Mouse (Mus musculus) kidney, adult 2 months (tissue): ENCODE data around the gene Gm11985. TPM values are rescaled to one million over a fixed set of nuclear protein-coding genes. Genes with fewer than 3 reads are reported as not detected.

Experiments
- DNase-seq: peaks from one replicate; pipeline ENCODE4 v3.0.0; 2021
- H3K27ac ChIP-seq: fragments of 200-500 bp; 2 replicates; pipeline ENCODE4 v1.5.1; 2012; ENCODE audit warnings: low read depth, low read length, control low read depth, inconsistent platforms; ENCODE audit not compliant: insufficient read depth
- H3K27me3 ChIP-seq: fragments of 200-500 bp; replicated peaks from 2 replicates; pipeline ENCODE4 v1.6.1; 2012; ENCODE audit warnings: mild to moderate bottlenecking, moderate library complexity, low read length, inconsistent platforms; ENCODE audit not compliant: control insufficient read depth, insufficient read depth
- H3K36me3 ChIP-seq: fragments of 200-500 bp; 2 replicates; pipeline ENCODE4 v1.6.1; 2012; ENCODE audit warnings: mild to moderate bottlenecking, moderate library complexity, low read length, inconsistent platforms; ENCODE audit not compliant: control insufficient read depth, insufficient read depth
- H3K4me1 ChIP-seq: fragments of 200-500 bp; 2 replicates; pipeline ENCODE4 v1.6.1; 2011; ENCODE audit warnings: low read length; ENCODE audit not compliant: control insufficient read depth, insufficient read depth
- H3K4me3 ChIP-seq: fragments of 200-500 bp; 2 replicates; pipeline ENCODE4 v1.5.1; 2011; ENCODE audit warnings: mild to moderate bottlenecking, low read depth, low read length, control low read depth; ENCODE audit not compliant: insufficient read depth
- CTCF ChIP-seq: fragments of 200-500 bp; conservative IDR thresholded peaks from 2 replicates; pipeline ENCODE4 v1.5.1; 2011; ENCODE audit warnings: low read depth, mild to moderate bottlenecking, control low read depth, low read length, moderate library complexity, mixed read lengths; ENCODE audit not compliant: insufficient read depth, insufficient read length
- POLR2A ChIP-seq: fragments of 200-500 bp; IDR thresholded peaks from one replicate; pipeline ENCODE4 v1.6.1; 2011; ENCODE audit warnings: low read depth, low read length, control low read depth
- WGBS: fragments of 180-500 bp; shearing (Covaris S2); methylation state at CpG from one replicate; pipeline ENCODE4 v1.1.7; 2018; 5-methylcytosine and 5-hydroxymethylcytosine counted together
- polyA plus RNA-seq: library from polyadenylated mRNA; depleted of rRNA; stranded (reverse); fragments of >200 nt; gene quantifications from 2 replicates; pipeline ENCODE4 v1.2.3, GENCODE M21; 2012; rRNA removed

Gene Gm11985
- not detected in 2 replicates for polyA plus RNA-seq

GRCm38 (mm10) chr11:7188469-7188868 is at the start of gene Gm11985:
Gm11985 (minus strand) TSS chr11:7188569.
- no peak for TF ChIP-seq CTCF
- TF ChIP-seq POLR2A: no peak
- WGBS: 86% methylated on average over 13 of the region's 13 CpGs
- DNase-seq: no peak
- no peak within 1 kb of the TSS for H3K27ac ChIP-seq
- no peaks in the 10 kb centered on the region for H3K27me3 ChIP-seq
- H3K4me3 ChIP-seq: no peak within 1 kb of the TSS
- H3K36me3 ChIP-seq: no peaks in the 10 kb centered on the region
- H3K4me1 ChIP-seq: no peaks in the 10 kb centered on the region

- 65% methylated on average over 6 of the region's 6 CpGs for WGBS
- DNase-seq: no peak
- no peaks in the 10 kb centered on the region for H3K27me3 ChIP-seq
Measured at GRCm38 (mm10) chr11:7237712-7238111, 49.3 kb upstream of the Gm11985 start.

GRCm38 (mm10) chr11:7236751-7237150 is 48.4 kb upstream of the Gm11985 start:
- Histone ChIP-seq H3K36me3 (no peaks in the 10 kb centered on the region), H3K4me1 (no peaks in the 10 kb centered on the region), H3K27ac (no peak overlapping the region), H3K4me3 (no peak overlapping the region), H3K27me3 (no peaks in the 10 kb centered on the region)
- TF ChIP-seq CTCF: no peak
- TF ChIP-seq POLR2A: no peak
- DNase-seq: no peak
- WGBS: 94% methylated on average over 2 of the region's 2 CpGs

More at GRCm38 (mm10) chr11:7237712-7238111, 49.3 kb upstream of the Gm11985 start:
- no peak overlapping the region for H3K4me3 ChIP-seq
- no peak overlapping the region for H3K27ac ChIP-seq
- TF ChIP-seq CTCF (no peak), POLR2A (no peak)
- H3K36me3 ChIP-seq: no peaks in the 10 kb centered on the region
- no peaks in the 10 kb centered on the region for H3K4me1 ChIP-seq

- Histone ChIP-seq H3K36me3 (no peaks in the 10 kb centered on the region), H3K27ac (no peak overlapping the region), H3K4me1 (no peaks in the 10 kb centered on the region; the same call in 1 of the 2 replicates), H3K4me3 (no peak overlapping the region), H3K27me3 (no peaks in the 10 kb centered on the region)
- TF ChIP-seq POLR2A (no peak), CTCF (no peak)
- DNase-seq: no peak
- WGBS: 53% methylated on average over 3 of the region's 3 CpGs
Measured at GRCm38 (mm10) chr11:7234981-7235609, 46.7 kb upstream of the Gm11985 start.

GRCm38 (mm10) chr11:7234436-7234835 is 46.1 kb upstream of the Gm11985 start:
- H3K4me1 ChIP-seq: no peaks in the 10 kb centered on the region; the same call in 1 of the 2 replicates
- TF ChIP-seq POLR2A (no peak), CTCF (no peak)

GRCm38 (mm10) chr11:7233333-7233732 is 45.0 kb upstream of the Gm11985 start:
- no peak for DNase-seq
- no peaks in the 10 kb centered on the region; the same call in 1 of the 2 replicates for H3K4me1 ChIP-seq
- 96% methylated on average over 2 of the region's 2 CpGs for WGBS
- H3K27ac ChIP-seq: no peak overlapping the region
- no peak overlapping the region for H3K4me3 ChIP-seq
- TF ChIP-seq CTCF (no peak), POLR2A (no peak)
- no peaks in the 10 kb centered on the region for H3K36me3 ChIP-seq
- H3K27me3 ChIP-seq: no peaks in the 10 kb centered on the region

More at GRCm38 (mm10) chr11:7234436-7234835, 46.1 kb upstream of the Gm11985 start:
- Histone ChIP-seq H3K27ac (no peak overlapping the region), H3K36me3 (no peaks in the 10 kb centered on the region), H3K4me3 (no peak overlapping the region), H3K27me3 (no peaks in the 10 kb centered on the region)
- DNase-seq: no peak
- WGBS: 69% methylated on average over 1 of the region's 1 CpGs

GRCm38 (mm10) chr11:7231958-7232357 is 43.6 kb upstream of the Gm11985 start:
- Histone ChIP-seq H3K4me3 (no peak overlapping the region), H3K4me1 (no peaks in the 10 kb centered on the region; the same call in 1 of the 2 replicates), H3K27ac (no peak overlapping the region), H3K27me3 (no peaks in the 10 kb centered on the region), H3K36me3 (no peaks in the 10 kb centered on the region)
- TF ChIP-seq POLR2A: no peak
- TF ChIP-seq CTCF: no peak
- WGBS: 97% methylated on average over 4 of the region's 4 CpGs
- DNase-seq: no peak
